ENCODE assay signal across 15 mouse cellular contexts in genomic region chr7:75577353-75577752, GRCm38 (mm10).
DNase-seq lines count a peak whose midpoint lies in the region; ATAC-seq lines count a peak whose summit lies in the region.
"Had no signal": no experiment of that assay in that cellular context is flagged by ENCODE, and none has a peak within 500 bp of the region (broad histone marks: within the 10 kb centered on the region; RNA-seq: fewer than 3 reads in every experiment).

No protein-coding gene starts in this region.

- peak; percentile 46 for DNase-seq in kidney, postnatal 10 days
- no peak for DNase-seq in kidney, adult 18-20 months
- peak; percentile 5 for DNase-seq in R1 (ENCODE audit: low read depth, low spot score)
- peak; percentile 47 to 56 for DNase-seq in heart, adult 9 months (ENCODE audit: low spot score in 2 of 2)
- peak; percentile 53 for DNase-seq in heart, postnatal 4 days
- DNase-seq in thymus, postnatal 10 days (ENCODE audit: low spot score in 2 of 2) = no peak
- no peak for DNase-seq in forebrain, embryonic 14.5 days (ENCODE audit: low spot score)
- DNase-seq: cerebellum, postnatal 10 days; gastrocnemius, postnatal 25 days; midbrain, embryonic 14.5 days; thymus, adult 18-20 months had no signal

- H3K27me3 ChIP-seq in forebrain, embryonic 14.5 days (replicated peaks; ENCODE audit: control insufficient read depth, insufficient read depth, low read length) = no peaks in the 10 kb centered on the region
- H3K27me3 ChIP-seq: liver, embryonic 15.5 days had no signal

- H3K4me1 ChIP-seq in forebrain, embryonic 14.5 days (ENCODE audit: control insufficient read depth, insufficient read depth, low read length) = no peaks in the 10 kb centered on the region

- H3K36me3 ChIP-seq in forebrain, embryonic 14.5 days (ENCODE audit: control insufficient read depth, insufficient read depth, low read length) = no peaks in the 10 kb centered on the region

- no peak overlapping the region for H3K4me3 ChIP-seq in forebrain, embryonic 14.5 days (ENCODE audit: low read depth, low read length)
- H3K4me3 ChIP-seq: liver, embryonic 15.5 days; myocyte had no signal

- no peak for ATAC-seq in cerebellum, adult (ENCODE audit: insufficient number of reproducible peaks, low FRiP score, low TSS enrichment)
- no peak for ATAC-seq in forebrain, embryonic 14.5 days
- ATAC-seq: activated CD4-positive, CD25-positive, alpha-beta regulatory T cell, adult 4 months had no signal

- no peak overlapping the region for H3K27ac ChIP-seq in forebrain, embryonic 14.5 days (ENCODE audit: low read depth, low read length)
- H3K27ac ChIP-seq: liver, embryonic 15.5 days had no signal

- WGBS in forebrain, embryonic 14.5 days = 82% methylated on average over 6 of the region's 6 CpGs

- H3K9me3 ChIP-seq in forebrain, embryonic 14.5 days (replicated peaks; ENCODE audit: control insufficient read depth, low read length) = no peaks in the 10 kb centered on the region
- H3K9me3 ChIP-seq: liver, embryonic 15.5 days had no signal

- no peak overlapping the region for H3K9ac ChIP-seq in forebrain, embryonic 14.5 days (ENCODE audit: low read length)
- H3K9ac ChIP-seq: liver, embryonic 15.5 days had no signal

- no peak overlapping the region for H3K4me2 ChIP-seq in forebrain, embryonic 14.5 days (ENCODE audit: low read length)
- H3K4me2 ChIP-seq: liver, embryonic 15.5 days had no signal

Comparison
In these comparisons a context has a peak if more than half of its experiments do, and no peak if none do; other contexts are left out.
1. DNase-seq: peak in kidney, postnatal 10 days (single experiment), R1 (single experiment), heart, adult 9 months (2 of 2) and heart, postnatal 4 days (single experiment); none in kidney, adult 18-20 months (single experiment), thymus, postnatal 10 days (0 of 2) and forebrain, embryonic 14.5 days (single experiment).